Mouse (Mus musculus) right cerebral cortex, adult 2 months (tissue): ENCODE measurements around the gene Gga1.

ENCODE experiments used
- DNase-seq, 2 experiments: peaks; one replicate each; pipeline ENCODE4 v3.0.0; 2021 to 2022; ENCODE audit warnings: low spot score in 2 of 2

Gga1 gene

GRCm38 (mm10) chr15:78913632-78914090 is 36.7 kb downstream of the Gga1 start, which contains the start of gene Pdxp:
Pdxp (plus strand) TSS chr15:78913919.
- DNase-seq = peak; percentile 96 to 98

GRCm38 (mm10) chr15:78914091-78914822 is 37.3 kb downstream of the Gga1 start:
- DNase-seq = peak; percentile 45 to 58

- no peak for DNase-seq
These were observed 38.1 kb downstream of the Gga1 start for GRCm38 (mm10) chr15:78914823-78915659.

- peak; percentile 73 to 88 for DNase-seq
These were observed 38.6 kb downstream of the Gga1 start for GRCm38 (mm10) chr15:78915660-78916017.

- DNase-seq = peak in 1 of 2 experiments; percentile 53
These were observed 39.2 kb downstream of the Gga1 start for GRCm38 (mm10) chr15:78916052-78916826.

DNA sequence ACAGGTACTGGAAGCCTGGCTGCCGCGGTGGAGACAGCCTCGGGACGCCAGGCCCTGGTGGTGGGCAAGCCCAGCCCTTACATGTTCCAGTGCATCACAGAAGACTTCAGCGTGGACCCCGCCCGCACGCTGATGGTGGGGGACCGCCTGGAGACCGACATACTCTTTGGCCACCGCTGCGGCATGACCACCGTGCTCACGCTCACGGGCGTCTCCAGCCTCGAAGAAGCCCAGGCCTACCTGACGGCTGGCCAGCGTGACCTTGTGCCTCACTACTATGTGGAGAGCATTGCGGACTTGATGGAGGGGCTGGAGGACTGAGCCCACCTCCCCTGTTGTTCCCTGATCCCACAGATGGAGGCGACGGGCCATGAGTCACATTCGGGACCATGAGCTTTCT is 41.1 kb downstream of the Gga1 start:
- DNase-seq = no peak

- no peak for DNase-seq
These were observed 42.9 kb downstream of the Gga1 start for GRCm38 (mm10) chr15:78919914-78920313.

- DNase-seq = no peak
These were observed 45.7 kb downstream of the Gga1 start for GRCm38 (mm10) chr15:78922700-78923099.

- DNase-seq = no peak
These were observed 46.6 kb downstream of the Gga1 start for GRCm38 (mm10) chr15:78923585-78923984.

GRCm38 (mm10) chr15:78925129-78925528 is 48.1 kb downstream of the Gga1 start:
- DNase-seq = no peak

DNA sequence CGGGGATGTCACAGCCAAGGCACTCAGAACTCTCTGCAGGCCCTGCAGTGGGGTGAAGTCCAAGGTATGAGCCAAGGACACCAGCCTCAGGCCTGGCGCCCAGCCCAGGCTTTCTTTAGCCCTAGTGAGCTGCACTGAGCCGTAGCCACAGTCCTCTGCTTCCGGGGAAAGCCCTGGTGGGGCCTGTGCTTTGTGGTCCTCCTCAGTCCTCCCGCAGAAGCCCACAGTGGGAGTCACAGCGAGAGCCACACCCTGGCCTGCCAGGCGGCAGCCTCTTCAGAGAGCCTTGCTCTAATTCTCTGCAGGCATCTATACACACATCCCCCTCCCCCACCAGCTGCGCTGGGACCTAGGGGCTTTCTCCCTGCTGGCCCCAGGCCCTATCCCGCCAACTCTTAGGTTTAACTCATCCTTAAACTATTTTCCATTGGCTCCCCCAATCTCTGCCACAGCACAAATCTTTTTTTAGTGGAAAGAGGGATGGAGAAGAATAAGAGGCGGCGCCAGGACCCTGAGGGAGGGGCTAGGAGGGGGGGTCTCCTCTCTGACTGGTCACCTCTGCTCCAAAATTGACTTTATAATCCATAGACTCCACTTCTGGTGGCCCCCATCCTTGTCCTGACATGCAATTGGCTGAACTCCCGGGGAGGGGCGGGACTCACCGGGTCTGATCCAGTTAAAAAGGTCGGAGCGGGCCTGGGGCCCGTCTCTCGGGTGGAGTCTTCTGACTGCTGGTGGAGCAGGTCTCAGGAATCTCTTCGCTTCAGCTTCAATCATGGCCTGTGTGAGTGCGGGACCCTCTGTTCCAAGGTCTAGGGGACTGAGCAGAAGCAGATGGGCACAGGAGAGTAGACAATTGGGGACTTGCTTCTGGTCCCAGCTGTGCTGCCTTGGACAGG is 49.3 kb downstream of the Gga1 start, which contains the start of gene Lgals1:
Gene Lgals1 (plus strand): TSS at position 705 of the 899 bp plus-strand sequence.
- DNase-seq = peak; percentile 37 to 47

GRCm38 (mm10) chr15:78927021-78927787 is 50.2 kb downstream of the Gga1 start:
- no peak for DNase-seq

DNA sequence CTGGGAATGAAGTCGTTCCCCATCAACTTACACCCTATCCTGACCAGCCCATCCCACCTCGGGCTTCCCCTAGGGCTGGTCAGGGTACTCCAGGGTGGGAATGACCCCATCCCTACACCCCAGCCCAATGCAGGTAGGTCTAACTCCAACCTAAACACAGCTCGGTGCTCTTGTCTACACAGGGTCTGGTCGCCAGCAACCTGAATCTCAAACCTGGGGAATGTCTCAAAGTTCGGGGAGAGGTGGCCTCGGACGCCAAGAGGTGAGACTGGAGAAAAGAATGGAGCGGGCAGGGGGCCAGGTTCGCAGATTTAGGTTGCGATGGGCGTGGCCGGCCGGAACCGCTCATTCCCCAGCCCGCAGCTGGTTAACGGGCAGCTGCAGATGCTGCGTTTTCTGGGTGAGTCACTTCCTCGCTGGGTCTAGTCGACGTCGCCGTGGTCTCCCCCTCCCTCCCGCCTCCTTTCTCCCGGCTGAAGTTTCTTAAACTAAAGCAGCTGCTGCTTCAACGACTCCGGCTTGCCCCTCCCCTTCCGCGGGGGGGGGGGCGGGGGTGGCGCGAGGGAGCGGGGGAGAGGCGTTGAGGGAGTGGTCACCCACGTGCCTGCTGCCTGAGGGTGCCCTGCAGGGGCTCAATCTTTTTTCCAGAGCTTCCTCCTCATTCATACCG is 50.9 kb downstream of the Gga1 start:
- peak; percentile 60 to 64 for DNase-seq

GRCm38 (mm10) chr15:78928539-78928938 is 51.5 kb downstream of the Gga1 start:
- no peak for DNase-seq

DNA sequence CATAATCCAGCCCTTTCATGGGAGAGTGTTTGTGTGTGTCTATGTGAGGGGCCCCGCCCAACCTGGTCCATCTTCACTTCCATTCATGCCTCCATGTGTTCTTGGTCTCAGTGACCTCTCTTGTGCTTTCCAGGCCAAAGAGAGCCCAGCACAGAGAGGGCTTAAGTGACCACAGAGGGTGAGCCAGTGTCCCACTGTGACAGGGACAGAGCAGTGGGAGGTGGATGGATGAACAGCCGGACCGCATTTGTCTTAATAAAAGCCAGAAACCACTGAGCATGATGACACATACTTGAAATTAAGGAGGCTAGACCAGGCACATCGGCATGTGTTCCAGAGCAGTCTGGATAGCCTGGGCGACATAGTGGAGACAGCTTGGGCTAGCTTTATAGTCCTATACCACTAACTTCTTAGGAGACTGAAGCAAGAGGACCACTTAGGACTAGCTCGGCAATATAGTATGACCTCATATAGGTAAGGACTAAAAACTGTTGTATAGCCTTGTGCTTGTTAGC is 53.3 kb downstream of the Gga1 start:
- no peak for DNase-seq

- DNase-seq = no peak
These were observed 53.9 kb downstream of the Gga1 start for GRCm38 (mm10) chr15:78930801-78931426.

- DNase-seq = no peak
These were observed 54.6 kb downstream of the Gga1 start for GRCm38 (mm10) chr15:78931577-78931976.

GRCm38 (mm10) chr15:78934784-78935320 is 57.9 kb downstream of the Gga1 start, which contains the start of gene Nol12:
Nol12 (plus strand) TSS chr15:78934933.
- DNase-seq = peak; percentile 89 to 93
